Mouse (Mus musculus) limb, embryonic 14.5 days (tissue): ENCODE measurements around the gene S100a1. TPM values are rescaled to one million over a fixed set of nuclear protein-coding genes. Genes with fewer than 3 reads are reported as not detected.

Experiments
- ATAC-seq: fragments of 200-750 bp; cut with Nextera tagmentation; 2 replicates; pipeline ENCODE4 v1.8.0; 2017; ENCODE audit warnings: low read depth, moderate number of reproducible peaks, moderate TSS enrichment; ENCODE audit not compliant: low FRiP score
- DNase-seq: peaks from one replicate; pipeline ENCODE4 v3.0.0-alpha.2; 2015; ENCODE audit warnings: low spot score
- H3K27ac ChIP-seq: fragments of 300-500 bp; sonication (generic); replicated peaks from 2 replicates; pipeline ENCODE4 v1.5.1; 2014; ENCODE audit warnings: low read depth, mild to moderate bottlenecking, low read length, moderate library complexity, mixed read lengths
- H3K27me3 ChIP-seq: fragments of 300-500 bp; sonication (generic); 2 replicates; pipeline ENCODE4 v1.6.1; 2014; ENCODE audit warnings: low read length, mixed read lengths; ENCODE audit not compliant: control insufficient read depth, insufficient read depth
- H3K36me3 ChIP-seq: fragments of 300-500 bp; sonication (generic); 2 replicates; pipeline ENCODE4 v1.6.1; 2014; ENCODE audit warnings: mild to moderate bottlenecking, low read length, moderate library complexity, mixed read lengths; ENCODE audit not compliant: control insufficient read depth, insufficient read depth
- H3K4me1 ChIP-seq: fragments of 300-500 bp; sonication (generic); 2 replicates; pipeline ENCODE4 v1.6.1; 2014; ENCODE audit warnings: antibody characterized with exemption, low read length, mixed read lengths; ENCODE audit not compliant: control insufficient read depth, insufficient read depth
- H3K4me2 ChIP-seq: fragments of 300-500 bp; sonication (generic); replicated peaks from 2 replicates; pipeline ENCODE4 v1.6.1; 2014; ENCODE audit warnings: low read depth, mild to moderate bottlenecking, low read length, moderate library complexity; ENCODE audit not compliant: severe bottlenecking
- H3K4me3 ChIP-seq: fragments of 300-500 bp; sonication (generic); replicated peaks from 2 replicates; pipeline ENCODE4 v1.5.1; 2014; ENCODE audit warnings: low read length
- H3K9ac ChIP-seq: fragments of 300-500 bp; sonication (generic); 2 replicates; pipeline ENCODE4 v1.6.1; 2014; ENCODE audit warnings: mild to moderate bottlenecking, low read depth, low read length, moderate library complexity; ENCODE audit not compliant: severe bottlenecking
- H3K9me3 ChIP-seq: fragments of 300-500 bp; sonication (generic); 2 replicates; pipeline ENCODE4 v1.6.1; 2016; ENCODE audit warnings: low read length; ENCODE audit not compliant: control insufficient read depth
- POLR2A ChIP-seq: fragments of 200-500 bp; IDR thresholded peaks from 2 replicates; pipeline ENCODE4 v1.8.0; 2012; ENCODE audit warnings: inconsistent platforms, mild to moderate bottlenecking, moderate library complexity, borderline replicate concordance; ENCODE audit not compliant: insufficient read depth, insufficient read length; ENCODE audit errors: extremely low read depth
- WGBS: fragments of 180-500 bp; shearing (Covaris S2); extraction: QIAGEN DNeasy Blood & Tissue Kit; methylation state at CpG from one replicate; pipeline ENCODE4 v1.1.7; 2014; 5-methylcytosine and 5-hydroxymethylcytosine counted together
- polyA plus RNA-seq, 2 experiments: library from polyadenylated mRNA; depleted of rRNA in 1 of 2; stranded (reverse) in 1 of 2; unstranded in 1 of 2; fragments of >200 nt; fragmentation: Nextera tagmentation in 1 of 2; extraction: Ambion mirVana in 1 of 2; gene quantifications; 2 replicates each; pipeline versions ENCODE4 v1.2.1 to v1.2.3; 2012 to 2014

Gene S100a1
- polyA plus RNA-seq, 2 experiments, result 32.5 to 33.6 TPM

DNA sequence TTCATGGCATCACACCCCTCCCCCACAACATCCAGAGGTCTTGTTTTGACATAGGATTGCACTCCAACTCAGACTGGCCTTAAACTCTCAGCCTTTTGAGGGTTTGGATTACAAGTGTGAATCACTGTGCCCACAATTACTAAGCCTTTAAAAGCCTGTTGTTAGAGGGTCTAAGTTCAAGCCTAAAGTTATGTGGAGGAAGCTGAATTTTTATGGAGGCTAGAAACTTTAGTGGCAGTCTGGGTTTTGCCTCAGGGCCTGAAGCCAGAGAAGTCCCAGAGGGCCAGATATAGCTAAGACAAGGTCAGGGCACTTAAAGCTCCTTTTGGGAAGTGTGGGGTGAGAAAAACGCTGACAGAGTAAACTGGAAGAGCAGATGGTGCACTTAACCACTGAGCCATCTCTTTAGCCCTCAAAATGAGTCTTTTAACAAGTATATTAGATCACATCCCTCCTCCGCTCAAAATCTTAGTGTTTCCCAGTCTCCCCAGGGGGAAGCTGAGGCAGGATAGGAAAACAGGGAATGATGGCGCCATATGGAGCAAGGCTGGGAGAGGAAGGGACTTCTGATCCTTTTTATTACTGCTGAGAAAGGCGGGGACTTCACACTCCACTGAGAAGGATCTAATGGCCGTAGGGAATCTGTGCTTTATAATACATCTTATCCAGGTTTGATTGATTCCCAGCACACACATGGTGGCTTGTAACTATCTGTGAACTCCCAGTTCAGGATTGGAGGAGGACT is 35.7 kb upstream of the S100a1 start:
- H3K9me3 ChIP-seq, result no peaks in the 10 kb centered on the region
- WGBS, result 24% methylated on average over 5 of the region's 5 CpGs
- no peak overlapping the region for H3K4me2 ChIP-seq
- no peaks in the 10 kb centered on the region for H3K27me3 ChIP-seq
- no peaks in the 10 kb centered on the region for H3K36me3 ChIP-seq
- DNase-seq (peak; percentile 54), ATAC-seq (peak; percentile 71)
- H3K27ac ChIP-seq, result no peak overlapping the region
- H3K4me1 ChIP-seq, result peaks cover 5% of the 10 kb centered on the region; the same call in 1 of the 2 replicates
- H3K4me3 ChIP-seq, result no peak overlapping the region
- H3K9ac ChIP-seq, result no peak overlapping the region
- TF ChIP-seq POLR2A, result no peak

GRCm38 (mm10) chr3:90540904-90541303 is 26.7 kb upstream of the S100a1 start:
- no peak for ATAC-seq
- 64% methylated on average over 4 of the region's 4 CpGs for WGBS
- Histone ChIP-seq H3K36me3 (no peaks in the 10 kb centered on the region), H3K9ac (no peak overlapping the region; the same call in 1 of the 2 replicates), H3K4me3 (no peak overlapping the region), H3K27me3 (no peaks in the 10 kb centered on the region), H3K9me3 (no peaks in the 10 kb centered on the region), H3K27ac (0 out of 2 replicates have a peak overlapping the region, but pooled peaks have one; percentile 13), H3K4me2 (no peak overlapping the region), H3K4me1 (peaks cover 11% of the 10 kb centered on the region)
- no peak for TF ChIP-seq POLR2A
- no peak for DNase-seq

- H3K4me1 ChIP-seq, result peaks cover 11% of the 10 kb centered on the region
- peak overlapping the region; percentile 21; the same call in 1 of the 2 replicates for H3K9ac ChIP-seq
- H3K4me2 ChIP-seq, result peak overlapping the region; percentile 27
- no peaks in the 10 kb centered on the region for H3K27me3 ChIP-seq
- no peak overlapping the region for H3K27ac ChIP-seq
- no peaks in the 10 kb centered on the region for H3K9me3 ChIP-seq
- no peak for TF ChIP-seq POLR2A
- DNase-seq (no peak), ATAC-seq (no peak)
- peak overlapping the region; percentile 10 for H3K4me3 ChIP-seq
- H3K36me3 ChIP-seq, result no peaks in the 10 kb centered on the region
- 72% methylated on average over 5 of the region's 5 CpGs for WGBS
Measured at GRCm38 (mm10) chr3:90537905-90538296, 23.7 kb upstream of the S100a1 start.

DNA sequence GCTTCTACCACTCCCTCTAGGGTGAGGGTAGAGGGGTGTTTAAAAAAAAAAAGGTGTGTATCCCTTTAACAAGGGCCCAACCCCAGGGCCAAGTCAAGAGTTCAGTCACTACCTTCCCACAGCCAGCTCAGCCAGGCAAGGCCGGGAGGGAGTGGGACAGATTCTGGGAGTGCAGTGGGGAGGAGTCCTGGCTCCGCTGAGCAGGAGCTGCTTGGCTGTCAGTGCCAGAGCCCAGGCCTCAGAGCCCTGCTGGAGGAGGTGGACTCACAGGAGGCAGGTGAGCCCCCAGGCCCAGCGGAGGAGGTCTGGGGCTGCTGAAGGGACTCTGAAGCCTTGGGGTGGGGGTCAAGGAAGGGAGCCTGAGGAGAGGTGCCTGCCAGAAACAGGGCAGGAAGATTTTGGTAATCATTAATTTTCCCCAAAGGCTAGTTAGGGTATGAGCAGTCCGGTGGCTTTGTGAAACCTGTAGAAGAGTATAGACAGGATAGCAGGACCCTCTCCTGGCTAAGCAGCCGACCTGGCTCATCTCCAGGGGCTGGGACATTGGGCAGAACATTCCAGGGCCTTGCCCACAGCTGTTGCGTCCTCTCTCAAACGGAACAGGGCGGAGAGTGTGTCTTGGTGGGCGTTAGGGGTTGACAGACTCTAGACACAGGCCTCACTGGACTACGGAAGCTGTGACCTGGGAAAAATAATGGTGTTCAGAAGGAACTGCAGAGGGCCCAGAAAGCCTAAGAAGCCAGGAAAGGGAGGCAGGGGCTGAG is 23.1 kb upstream of the S100a1 start, which contains the start of gene S100a16:
TSS of gene S100a16 (plus strand) at position 114 of the 764 bp plus-strand sequence.
- ATAC-seq (peak; percentile 61), DNase-seq (peak; percentile 54)
- TF ChIP-seq POLR2A, result no peak
- peak within 1 kb of the TSS; percentile 10 for H3K4me3 ChIP-seq
- peak within 1 kb of the TSS; percentile 27 for H3K4me2 ChIP-seq
- 0 out of 2 replicates have a peak within 1 kb of the TSS, but pooled peaks have one; percentile 38 for H3K27ac ChIP-seq
- peak within 1 kb of the TSS; percentile 21; the same call in 1 of the 2 replicates for H3K9ac ChIP-seq
- no peaks in the 10 kb centered on the region for H3K27me3 ChIP-seq
- no peaks in the 10 kb centered on the region for H3K9me3 ChIP-seq
- H3K4me1 ChIP-seq, result peaks cover 11% of the 10 kb centered on the region
- no peaks in the 10 kb centered on the region for H3K36me3 ChIP-seq
- 38% methylated on average over 10 of the region's 10 CpGs for WGBS

DNA sequence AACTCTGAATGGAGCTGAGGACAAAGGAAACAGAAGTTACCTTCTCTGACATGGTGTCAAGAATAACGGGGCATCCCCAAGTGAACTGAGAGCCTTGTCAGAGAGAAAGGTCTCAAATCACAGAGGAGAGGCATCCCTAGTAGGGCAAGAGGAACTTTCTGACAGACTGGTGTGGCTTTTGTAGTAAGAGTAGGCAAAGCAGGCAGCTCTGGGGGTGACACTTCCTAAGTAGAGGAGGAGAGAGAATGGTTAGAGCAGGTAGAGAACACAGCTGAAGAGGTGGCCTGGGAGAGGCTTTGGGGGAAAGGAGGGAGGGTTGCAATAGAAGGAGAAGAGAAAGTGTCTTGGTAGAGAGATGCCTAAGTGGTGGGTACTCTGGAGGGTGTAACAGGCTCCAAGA is 21.3 kb upstream of the S100a1 start:
- Histone ChIP-seq H3K4me2 (no peak overlapping the region), H3K4me1 (peaks cover 11% of the 10 kb centered on the region), H3K4me3 (no peak overlapping the region), H3K9me3 (no peaks in the 10 kb centered on the region), H3K27me3 (no peaks in the 10 kb centered on the region), H3K36me3 (no peaks in the 10 kb centered on the region), H3K9ac (no peak overlapping the region), H3K27ac (no peak overlapping the region)
- ATAC-seq (no peak), DNase-seq (no peak)
- no peak for TF ChIP-seq POLR2A
- WGBS, result 83% methylated on average over 1 of the region's 1 CpGs
